Mouse (Mus musculus) urinary bladder, adult 2 months (tissue): ENCODE results near the gene T2. TPM values are rescaled to one million over a fixed set of nuclear protein-coding genes. Genes with fewer than 3 reads are reported as not detected.
"Not testable (repeated sequence)": the region's sequence is repeated elsewhere in the genome, so short reads cannot be mapped to it uniquely, and the experiment has no call there.

Experiments
- DNase-seq: peaks from one replicate; pipeline ENCODE4 v3.0.0; 2022; ENCODE audit warnings: low spot score
- polyA plus RNA-seq: library from polyadenylated mRNA; depleted of rRNA; stranded (reverse); fragments of >200 nt; gene quantifications from 2 replicates; pipeline ENCODE4 v1.2.3, GENCODE M21; 2012

The T2 gene
- polyA plus RNA-seq, 1 experiment: 0.14 TPM

GRCm38 (mm10) chr17:8367514-8368480 lies 12.0 kb downstream of the T2 start:
- DNase-seq: no peak

- no peak for DNase-seq
Observed at GRCm38 (mm10) chr17:8368570-8368969, 12.8 kb downstream of the T2 start.

GRCm38 (mm10) chr17:8369171-8369570 lies 13.4 kb downstream of the T2 start:
- no peak for DNase-seq

DNA sequence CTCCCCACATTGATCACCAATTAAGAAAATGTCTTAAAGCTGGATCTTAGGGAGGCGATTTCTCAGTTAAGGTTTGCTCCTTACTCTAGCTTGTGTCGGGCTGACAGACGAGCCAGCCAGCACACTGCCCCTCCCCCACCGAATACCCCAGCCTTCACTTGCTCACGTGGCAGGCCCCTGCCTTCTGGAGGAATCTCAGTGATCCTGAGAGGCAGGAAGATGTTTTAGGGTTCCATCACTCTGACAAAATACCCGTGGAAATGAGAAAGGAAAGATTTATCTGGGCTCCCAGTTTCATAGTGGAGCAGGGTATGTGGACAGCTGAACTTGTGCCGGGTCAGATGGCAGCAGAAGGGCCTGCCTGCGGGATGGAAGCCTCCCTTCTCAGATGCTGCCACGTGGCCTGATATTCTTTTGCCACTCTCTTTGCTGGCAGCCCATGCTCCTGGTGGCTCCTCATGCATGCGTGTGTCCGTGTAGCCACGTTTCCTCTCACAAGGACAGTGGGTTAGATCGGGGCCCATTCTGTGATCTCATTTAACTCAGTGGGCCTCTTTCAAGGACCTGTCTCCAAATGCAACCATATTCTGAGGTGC lies 14.9 kb downstream of the T2 start:
- DNase-seq: no peak

GRCm38 (mm10) chr17:8371834-8372233 lies 16.0 kb downstream of the T2 start:
- DNase-seq: no peak

DNA sequence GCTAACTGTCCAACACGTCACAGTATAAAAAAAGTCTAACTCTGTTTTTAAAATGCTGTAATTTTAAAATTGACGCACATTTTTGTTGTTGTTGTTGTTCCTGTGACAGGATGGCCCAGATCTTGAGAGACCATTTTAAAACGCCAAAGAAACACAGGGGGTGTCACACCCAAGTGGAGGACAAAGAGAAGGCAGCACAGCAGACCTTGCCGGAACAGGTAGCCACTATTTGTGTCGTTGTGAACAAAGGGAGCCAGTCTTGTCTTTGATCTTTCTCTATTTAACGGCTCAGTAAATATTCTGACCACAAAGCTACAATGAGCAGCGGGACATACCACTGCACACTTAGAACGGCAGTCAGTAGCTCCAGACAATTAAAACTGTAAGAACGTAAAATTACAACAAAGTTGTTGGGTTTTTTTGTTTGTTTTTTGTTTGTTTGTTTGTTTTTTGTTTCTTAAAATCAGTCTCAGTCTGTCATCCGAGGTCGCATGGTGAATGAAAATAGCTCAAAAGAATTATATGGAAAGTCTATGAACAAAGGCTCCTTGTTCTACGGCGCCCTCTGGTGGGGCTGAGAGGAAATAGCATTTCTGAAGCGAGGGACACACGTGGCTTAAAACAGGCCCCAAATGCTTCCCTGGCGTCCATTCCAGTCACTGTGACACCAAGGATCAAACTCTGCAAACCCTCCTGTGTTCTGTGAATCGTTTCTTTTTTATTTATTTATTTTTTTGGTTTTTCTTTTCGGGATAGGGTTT lies 16.7 kb downstream of the T2 start:
- peak; percentile 44 for DNase-seq

GRCm38 (mm10) chr17:8377298-8377697 lies 21.5 kb downstream of the T2 start:
- DNase-seq: no peak

GRCm38 (mm10) chr17:8385441-8385840 lies 29.6 kb downstream of the T2 start:
- no peak for DNase-seq

GRCm38 (mm10) chr17:8388463-8388862 lies 32.7 kb downstream of the T2 start:
- no peak for DNase-seq

DNA sequence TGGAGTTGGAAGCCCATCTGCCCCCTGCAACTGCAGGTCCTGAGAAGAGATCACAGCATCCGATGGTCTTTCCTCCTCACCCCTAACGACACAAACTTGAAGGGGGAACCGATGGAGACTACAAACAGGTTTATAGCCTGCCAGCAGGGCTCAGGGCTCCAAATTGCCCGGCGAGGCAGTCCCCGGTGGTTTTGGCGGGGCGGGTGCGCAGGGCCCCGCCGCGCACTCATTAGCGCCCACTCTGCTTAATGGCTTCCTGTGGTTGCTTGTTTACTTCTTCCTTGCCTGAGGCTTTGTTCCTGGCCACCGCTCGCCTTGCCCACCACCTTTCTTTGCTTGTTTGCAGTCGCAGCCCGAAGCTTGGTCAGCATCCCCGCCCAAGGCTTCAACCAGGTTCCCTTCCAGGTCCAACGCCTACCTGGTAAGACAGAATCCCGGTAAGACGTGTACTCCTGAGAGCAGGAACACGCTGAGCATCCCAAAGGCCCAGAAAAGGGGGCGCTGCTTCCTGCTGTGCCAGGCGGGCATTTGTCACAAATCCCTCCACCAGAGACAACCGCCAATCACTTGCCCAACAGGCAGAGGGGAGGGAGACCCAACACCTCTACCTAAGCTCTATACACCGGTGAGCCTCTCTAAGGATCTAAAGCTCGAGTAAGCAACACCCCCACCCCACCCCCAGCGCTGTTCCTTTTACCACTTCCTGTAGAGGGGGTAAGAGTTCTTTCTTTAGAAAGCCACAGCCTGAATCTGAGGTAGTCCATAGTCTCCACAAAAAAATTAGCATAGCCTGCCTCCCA lies 33.4 kb downstream of the T2 start:
- no peak for DNase-seq

- DNase-seq: no peak
Observed at GRCm38 (mm10) chr17:8389790-8390095, 34.0 kb downstream of the T2 start.

- DNase-seq: no peak
Observed at GRCm38 (mm10) chr17:8390487-8390886, 34.7 kb downstream of the T2 start.

DNA sequence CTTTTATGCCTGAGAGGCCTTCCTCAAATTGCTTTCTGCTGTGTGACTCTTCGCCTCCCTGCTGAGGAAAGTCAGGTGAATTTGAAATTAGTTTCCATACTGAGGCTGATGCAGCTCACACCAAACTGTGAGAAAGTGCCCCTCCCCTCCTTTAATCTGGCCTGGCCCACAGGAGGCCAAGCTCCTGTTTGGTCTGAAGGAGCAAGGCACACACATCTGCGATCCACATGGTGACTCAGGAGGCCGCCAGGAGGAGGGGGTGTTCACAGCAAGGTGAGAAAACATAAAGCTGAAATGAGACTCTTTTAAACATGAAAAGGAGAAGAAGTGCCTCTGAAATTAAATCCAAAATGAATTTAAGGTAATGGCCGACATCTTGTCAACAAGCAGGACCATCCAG lies 40.6 kb downstream of the T2 start:
- no peak for DNase-seq

DNA sequence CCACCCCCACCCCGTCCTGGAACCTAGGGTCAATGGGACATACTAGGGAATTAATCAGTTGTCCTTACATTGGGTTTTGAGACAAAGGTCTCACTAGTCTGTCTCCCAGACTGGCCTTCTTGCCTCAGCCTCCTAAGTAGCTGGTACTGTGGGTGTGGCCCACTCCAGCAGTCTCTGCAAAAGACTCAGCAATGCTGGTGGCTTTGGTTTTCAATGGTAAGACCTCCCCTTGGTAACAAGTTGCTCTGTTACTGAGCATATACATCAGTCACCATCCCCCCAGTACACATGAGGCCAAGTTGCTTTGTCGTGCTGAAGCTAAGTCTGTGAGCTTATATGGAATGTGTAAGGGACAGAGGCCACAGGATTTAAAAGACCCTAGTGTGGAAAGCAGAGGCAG lies 42.2 kb downstream of the T2 start:
- DNase-seq: no peak

- not testable (repeated sequence) for DNase-seq
Observed at GRCm38 (mm10) chr17:8403932-8404331, 48.1 kb downstream of the T2 start.

DNA sequence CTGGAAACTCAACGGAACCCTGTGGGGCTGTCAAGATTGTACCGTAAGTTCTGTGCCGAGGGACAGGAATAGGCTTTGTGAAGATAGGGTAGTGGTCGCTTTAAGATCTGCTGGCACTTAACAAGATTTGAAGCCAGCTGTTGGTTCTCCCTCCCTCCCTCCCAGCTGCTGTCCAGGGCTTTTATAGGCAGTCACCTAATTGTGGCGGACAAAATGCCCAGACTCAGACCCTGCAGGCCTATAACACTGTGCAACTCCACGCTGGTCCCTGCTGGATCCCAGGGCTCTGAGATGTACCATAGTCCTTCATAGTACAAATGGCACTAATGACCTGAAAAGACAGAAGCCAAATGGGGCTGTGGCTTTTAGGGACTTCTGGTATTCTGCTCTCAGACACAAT lies 50.5 kb downstream of the T2 start:
- DNase-seq: no peak

DNA sequence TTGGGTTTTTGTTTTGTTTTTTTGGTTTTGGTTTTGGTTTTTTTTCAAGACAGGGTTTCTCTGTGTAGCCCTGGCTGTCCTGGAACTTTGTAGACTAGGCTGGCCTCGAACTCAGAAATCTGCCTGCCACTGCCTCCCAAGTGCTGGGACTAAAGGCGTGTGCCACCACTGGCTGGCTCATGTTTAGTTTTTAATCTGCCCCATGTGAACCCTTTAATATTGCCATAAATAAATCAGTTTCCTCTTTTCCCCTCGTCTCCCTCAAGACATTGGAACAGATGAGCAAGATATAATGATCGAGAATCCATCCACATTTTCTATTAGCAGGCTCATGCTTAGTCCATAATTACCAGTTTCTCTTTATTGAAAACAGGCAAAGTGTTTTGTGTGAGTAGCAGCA lies 52.2 kb downstream of the T2 start:
- DNase-seq: not testable (repeated sequence)

GRCm38 (mm10) chr17:8408589-8409295 lies 53.0 kb downstream of the T2 start:
- DNase-seq: no peak

- no peak for DNase-seq
Observed at GRCm38 (mm10) chr17:8410330-8410729, 54.5 kb downstream of the T2 start.

- DNase-seq: no peak
Observed at GRCm38 (mm10) chr17:8413656-8414055, 57.9 kb downstream of the T2 start.

DNA sequence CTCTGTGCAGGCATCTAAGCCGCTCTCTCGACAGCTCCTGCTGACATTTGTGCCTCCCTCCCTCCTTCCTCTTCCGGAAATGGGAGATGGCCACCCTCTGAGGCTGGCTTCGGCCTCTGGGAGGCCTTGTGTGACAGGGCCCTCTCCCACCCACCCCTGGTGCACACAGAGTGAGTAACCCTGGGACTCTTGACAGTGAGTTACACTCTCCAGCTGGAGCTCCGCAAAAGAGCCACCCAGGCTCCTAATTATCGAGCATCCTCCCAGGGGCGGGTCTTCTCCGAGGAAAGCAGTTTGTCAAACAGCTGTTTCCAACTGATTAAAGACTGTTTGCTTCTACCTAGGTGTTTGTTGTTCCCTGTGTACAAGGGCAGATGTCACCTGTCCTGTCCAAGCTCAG lies 59.7 kb downstream of the T2 start:
- DNase-seq: no peak
